Mouse (Mus musculus) brown adipose tissue, adult 24 weeks (tissue): ENCODE results near the gene Sumo3. TPM values are rescaled to one million over a fixed set of nuclear protein-coding genes. Genes with fewer than 3 reads are reported as not detected.
A peak's percentile ranks its signal among the peaks of the same experiment; 100 is the strongest.

Source experiments
- H3K27ac ChIP-seq: fragments of 200-500 bp; replicated peaks from 2 replicates; pipeline ENCODE4 v1.5.1; 2012; ENCODE audit warnings: low read depth, mild to moderate bottlenecking, low read length
- H3K4me1 ChIP-seq: fragments of 200-500 bp; 2 replicates; pipeline ENCODE4 v1.6.1; 2012; ENCODE audit warnings: low read length, mixed read lengths; ENCODE audit not compliant: control insufficient read depth, insufficient read depth, insufficient read length
- H3K4me3 ChIP-seq: fragments of 200-500 bp; 2 replicates; pipeline ENCODE4 v1.5.1; 2012; ENCODE audit warnings: low read depth, mild to moderate bottlenecking, low read length, moderate library complexity; ENCODE audit not compliant: insufficient read depth
- polyA plus RNA-seq: library from polyadenylated mRNA; stranded (reverse); fragments of >200 nt; gene quantifications from 2 replicates; pipeline ENCODE4 v1.2.4, GENCODE M21; 2012; ENCODE audit not compliant: missing spikeins, insufficient read depth, insufficient read length

Sumo3 gene
- polyA plus RNA-seq = 58.1 and 84.9 TPM in 2 replicates

DNA sequence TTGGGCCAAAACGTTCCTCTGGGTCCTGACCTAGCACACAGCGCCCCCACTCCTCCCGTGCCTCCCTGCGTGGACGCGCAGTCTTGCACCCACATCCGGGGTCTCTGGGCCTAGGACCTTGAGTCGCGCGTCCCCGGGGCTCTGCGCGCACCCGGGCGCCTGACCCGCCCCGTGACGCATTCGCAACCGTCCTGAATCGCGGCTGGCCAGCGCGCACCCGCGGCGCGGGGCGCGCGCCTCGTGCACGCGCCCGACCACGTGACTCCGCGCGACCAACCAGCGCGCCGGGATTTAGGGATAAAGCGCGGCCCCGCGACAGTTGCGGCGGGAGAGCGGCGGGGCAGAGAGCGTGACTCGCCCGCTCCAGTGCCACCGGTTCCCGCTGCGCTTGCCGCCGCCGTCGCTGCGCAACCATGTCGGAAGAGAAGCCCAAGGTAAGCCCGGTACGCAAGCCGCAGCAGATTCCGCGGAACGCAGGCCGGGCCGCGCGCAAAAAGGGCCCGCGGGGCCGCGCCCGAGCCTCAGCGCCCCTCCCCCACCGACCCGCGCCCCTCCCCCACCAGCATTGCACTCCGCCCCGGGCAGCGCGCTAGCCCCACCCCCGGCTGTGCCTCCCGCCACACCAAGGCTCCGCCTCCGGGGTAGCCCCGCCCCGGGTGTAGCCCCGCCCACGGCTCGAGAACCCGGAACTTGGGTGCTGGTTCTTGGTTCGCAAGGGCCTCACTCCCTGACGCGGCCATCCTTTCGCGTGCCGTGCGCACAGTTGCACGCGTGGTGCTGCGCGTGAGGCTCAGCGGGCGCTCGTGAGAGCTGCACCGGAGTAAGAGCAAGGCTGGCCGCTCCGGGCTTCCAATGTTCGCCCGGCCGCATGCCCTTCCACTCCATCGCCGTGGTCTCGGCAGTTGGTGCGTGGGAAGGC lies at the start of gene Sumo3, which contains the start of gene Gm49325:
Gene Sumo3, plus strand, starts transcription at position 190 of the 919 bp plus-strand sequence.
Gene Gm49325, plus strand, starts transcription at position 290 of the 919 bp plus-strand sequence.
- Histone ChIP-seq H3K4me1 (peaks cover 11% of the 10 kb centered on the region), H3K27ac (peak within 1 kb of the TSS; percentile 90), H3K4me3 (peak within 1 kb of the TSS; percentile 77)

DNA sequence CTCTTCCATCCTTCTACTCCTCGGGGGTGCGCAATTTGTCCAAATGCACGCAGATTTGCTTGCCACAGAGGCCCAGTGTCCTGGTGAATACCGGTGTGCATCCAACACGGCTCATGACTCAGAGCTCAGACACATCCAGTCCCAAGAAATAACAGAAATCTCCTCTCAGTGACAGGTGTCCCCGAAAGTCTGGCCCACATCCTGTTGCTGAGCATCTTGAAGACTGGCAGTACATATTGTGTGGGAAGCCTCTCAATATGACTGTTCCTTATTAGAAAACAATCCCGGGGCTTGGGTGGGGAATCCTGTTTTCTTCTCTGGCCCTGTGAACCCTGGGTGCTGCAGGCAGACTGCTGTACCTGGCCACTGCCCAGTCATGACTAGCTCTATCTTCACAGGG lies 49.3 kb upstream of the Sumo3 start:
- Histone ChIP-seq H3K4me3 (no peak overlapping the region), H3K27ac (no peak overlapping the region), H3K4me1 (no peaks in the 10 kb centered on the region)

DNA sequence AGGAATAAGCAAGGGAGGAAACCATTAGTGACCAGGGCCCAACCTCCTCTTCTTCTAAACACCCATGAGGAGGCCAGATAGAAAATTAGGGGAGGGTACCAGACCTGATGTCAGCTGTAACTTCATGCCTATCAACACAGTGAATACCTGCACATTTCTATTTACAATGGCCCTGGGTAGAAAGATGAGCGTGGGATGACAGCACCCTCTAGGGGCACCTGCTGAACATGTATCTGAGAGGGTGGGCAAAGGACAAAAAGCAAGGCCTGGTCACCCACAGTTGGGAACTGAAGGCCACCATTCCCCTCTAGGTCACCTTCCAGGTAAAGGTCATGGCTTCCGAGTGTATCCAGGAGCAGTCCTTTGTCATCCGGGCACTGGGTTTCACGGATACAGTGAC lies 48.3 kb upstream of the Sumo3 start:
- no peak overlapping the region for H3K4me3 ChIP-seq
- H3K4me1 ChIP-seq = no peaks in the 10 kb centered on the region
- no peak overlapping the region for H3K27ac ChIP-seq

DNA sequence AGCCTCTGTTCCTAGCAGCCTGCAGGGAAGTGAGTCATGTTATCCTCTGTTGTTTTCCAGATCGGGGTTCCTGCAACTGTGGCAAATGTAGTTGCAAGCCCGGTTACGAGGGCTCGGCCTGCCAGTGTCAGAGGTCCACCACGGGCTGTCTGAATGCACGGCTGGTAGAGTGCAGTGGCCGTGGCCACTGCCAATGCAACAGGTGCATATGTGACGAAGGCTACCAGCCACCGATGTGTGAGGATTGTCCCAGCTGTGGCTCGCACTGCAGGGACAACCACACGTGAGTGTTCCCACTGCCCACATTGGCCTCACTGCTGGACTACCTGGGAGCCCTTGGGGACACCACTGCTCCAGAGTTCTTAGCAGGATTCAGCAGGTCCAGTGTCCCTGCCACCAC lies 45.8 kb upstream of the Sumo3 start:
- H3K27ac ChIP-seq = no peak overlapping the region
- no peaks in the 10 kb centered on the region for H3K4me1 ChIP-seq
- H3K4me3 ChIP-seq = no peak overlapping the region

DNA sequence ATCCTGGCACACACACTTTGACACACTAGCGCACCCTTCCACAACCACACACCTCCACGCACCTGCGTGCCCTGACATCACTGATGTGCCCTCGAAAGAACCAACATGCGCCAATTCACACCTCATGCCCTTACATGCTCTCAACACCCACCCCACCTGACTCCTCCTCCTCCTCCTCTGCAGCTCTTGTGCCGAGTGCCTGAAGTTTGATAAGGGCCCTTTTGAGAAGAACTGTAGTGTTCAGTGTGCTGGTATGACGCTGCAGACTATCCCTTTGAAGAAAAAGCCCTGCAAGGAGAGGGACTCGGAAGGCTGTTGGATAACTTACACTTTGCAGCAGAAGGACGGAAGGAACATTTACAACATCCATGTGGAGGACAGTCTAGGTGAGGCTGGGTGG lies 45.1 kb upstream of the Sumo3 start:
- Histone ChIP-seq H3K4me3 (no peak overlapping the region), H3K27ac (no peak overlapping the region), H3K4me1 (no peaks in the 10 kb centered on the region)

DNA sequence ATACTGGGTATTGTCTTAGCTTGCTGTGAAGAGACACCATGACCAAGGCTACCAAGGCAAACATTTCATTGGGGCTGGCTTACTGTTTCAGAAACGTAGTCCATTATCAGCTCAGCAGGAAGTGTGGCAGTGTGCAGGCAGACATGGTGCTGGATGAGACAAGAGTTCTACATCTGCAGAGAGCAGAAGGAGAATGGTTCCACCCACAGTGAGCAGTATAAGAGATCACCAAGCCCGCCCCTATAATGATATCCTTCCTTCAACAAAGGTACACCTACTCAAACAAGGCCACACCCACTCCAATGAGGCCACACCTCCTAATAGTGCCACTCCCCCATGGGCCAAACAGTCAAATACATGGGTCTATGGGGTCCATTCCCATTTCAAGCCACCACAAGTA lies 44.4 kb upstream of the Sumo3 start:
- Histone ChIP-seq H3K27ac (no peak overlapping the region), H3K4me1 (no peaks in the 10 kb centered on the region), H3K4me3 (no peak overlapping the region)

DNA sequence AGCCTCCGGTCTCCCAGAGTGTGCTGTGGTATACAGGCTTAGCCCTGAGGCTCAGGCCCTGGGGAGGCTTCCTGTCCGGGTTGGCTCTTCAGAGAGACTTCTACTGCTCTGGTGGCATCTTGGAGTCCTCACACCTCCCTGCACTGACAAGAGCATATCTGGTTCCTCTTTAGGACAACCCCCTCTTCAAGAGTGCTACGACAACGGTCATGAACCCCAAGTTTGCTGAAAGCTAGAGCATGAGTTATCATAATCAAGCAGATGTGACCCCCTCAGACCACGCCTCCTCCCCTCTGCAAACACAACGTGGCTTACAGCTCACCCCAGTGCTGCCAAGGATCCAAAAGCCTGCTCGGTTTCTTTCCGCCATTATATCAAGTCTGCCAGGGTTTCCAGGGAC lies 40.9 kb upstream of the Sumo3 start:
- Histone ChIP-seq H3K27ac (no peak overlapping the region), H3K4me3 (no peak overlapping the region), H3K4me1 (no peaks in the 10 kb centered on the region)

DNA sequence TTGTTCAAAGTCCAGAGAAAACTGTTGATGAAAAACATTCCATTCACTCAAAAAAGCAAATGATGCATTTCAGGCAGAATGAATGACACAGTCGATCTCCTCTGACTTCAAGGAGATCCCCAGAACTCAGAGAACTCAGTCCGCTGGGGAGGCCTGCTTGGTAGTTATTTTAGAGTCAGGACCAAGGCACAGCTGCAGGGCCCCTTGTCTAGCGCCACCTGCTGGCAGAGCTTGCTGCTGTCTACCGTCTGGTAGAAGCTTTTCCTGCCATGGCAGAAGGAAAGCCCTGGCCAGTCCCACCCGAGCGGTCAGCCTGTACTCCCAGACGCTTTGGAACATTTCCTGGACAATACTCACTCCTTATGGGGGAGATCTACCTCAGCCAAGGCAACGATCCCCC lies 39.2 kb upstream of the Sumo3 start:
- Histone ChIP-seq H3K4me1 (no peaks in the 10 kb centered on the region), H3K4me3 (no peak overlapping the region), H3K27ac (no peak overlapping the region)

DNA sequence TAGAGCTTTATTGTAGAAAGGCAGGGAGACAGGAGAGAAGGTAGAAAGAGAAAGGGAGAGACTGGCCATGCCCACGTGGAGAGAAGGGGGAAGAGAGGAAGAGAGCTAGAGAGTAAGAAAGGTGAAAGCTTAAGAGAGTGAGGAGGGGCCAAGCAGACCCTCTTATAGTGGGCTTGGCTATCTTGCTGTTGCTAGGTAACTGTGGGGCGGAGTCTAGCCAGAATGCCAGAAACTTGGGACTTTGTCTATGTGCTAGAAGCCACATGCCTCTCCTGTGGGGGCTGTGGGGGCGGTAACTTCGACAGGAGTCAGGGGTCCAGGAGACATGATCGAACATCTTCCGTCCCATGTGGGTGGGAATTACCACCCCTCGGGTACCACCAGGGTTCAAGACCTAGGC lies 36.4 kb upstream of the Sumo3 start:
- H3K4me1 ChIP-seq = no peaks in the 10 kb centered on the region
- H3K4me3 ChIP-seq = no peak overlapping the region
- H3K27ac ChIP-seq = no peak overlapping the region

DNA sequence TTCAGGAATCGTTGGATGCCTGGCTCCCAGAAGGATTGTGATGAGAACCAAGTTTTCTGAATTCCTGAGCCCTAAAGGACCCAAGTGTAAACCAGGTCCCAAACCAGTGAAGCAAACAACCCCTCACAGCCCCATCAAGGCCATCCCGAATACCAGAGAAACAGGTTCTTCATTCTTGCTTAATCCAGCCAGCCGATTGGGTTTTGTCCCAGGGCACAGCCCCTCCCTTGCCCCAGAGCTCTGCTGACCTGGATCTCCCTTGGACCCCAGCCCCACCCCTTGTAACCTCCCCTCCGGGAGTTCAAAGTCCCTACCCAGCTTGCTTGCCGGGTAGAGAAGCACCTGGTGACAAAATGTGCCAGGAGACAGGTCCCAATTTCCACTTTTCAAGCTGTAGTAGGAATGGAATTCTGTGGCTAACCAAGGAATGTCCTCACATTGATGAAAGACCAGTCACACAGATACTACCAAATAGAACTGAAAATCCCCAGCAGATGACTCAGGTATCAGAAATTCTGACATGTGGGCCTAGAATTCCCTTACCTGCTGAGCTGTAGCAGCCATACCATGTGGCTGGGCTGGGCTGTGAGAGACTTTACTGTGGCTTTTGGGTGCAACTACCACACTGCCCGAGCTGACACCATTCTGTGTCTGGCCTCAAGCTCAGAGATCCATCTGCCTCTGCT lies 35.8 kb upstream of the Sumo3 start:
- Histone ChIP-seq H3K4me1 (no peaks in the 10 kb centered on the region), H3K4me3 (no peak overlapping the region), H3K27ac (no peak overlapping the region)

DNA sequence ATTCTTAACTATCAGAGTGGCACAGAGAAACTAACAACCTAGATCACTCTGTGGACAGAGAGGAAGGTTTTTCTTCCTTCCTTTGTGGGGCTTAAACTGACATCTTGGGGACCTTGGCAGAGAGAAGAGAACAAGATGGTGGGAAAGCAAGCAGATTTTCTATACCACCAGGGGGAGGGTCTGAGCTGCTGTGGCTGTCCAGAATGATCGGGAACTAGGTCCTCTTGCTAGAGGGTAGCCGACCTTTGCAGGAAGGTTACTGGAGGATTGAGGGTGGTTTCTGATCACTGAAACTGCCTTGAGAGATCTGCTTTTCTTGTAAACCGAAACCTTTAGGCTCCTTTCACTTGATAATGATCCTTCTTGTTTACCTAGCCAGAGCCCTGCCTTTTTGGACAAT lies 33.7 kb upstream of the Sumo3 start:
- H3K4me3 ChIP-seq = no peak overlapping the region
- no peaks in the 10 kb centered on the region for H3K4me1 ChIP-seq
- H3K27ac ChIP-seq = no peak overlapping the region

DNA sequence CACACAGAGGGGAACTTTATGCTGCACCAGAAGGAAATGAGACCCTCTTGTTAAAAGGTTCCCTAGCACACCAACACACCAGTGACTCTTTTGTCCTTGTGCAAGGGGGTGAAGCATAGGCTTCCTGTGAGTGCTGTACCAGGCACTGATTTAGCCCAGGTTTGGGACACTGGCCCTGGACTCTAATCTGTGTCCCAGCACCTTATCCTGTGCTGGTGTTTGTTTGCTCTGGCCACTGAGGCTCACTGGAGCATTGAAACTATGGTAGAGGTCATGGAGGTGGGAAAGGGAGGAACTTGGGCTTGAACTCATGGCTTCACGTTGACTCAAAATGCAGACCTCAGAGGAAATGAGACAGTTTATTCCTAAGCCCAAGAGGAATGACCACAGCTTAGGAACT lies 32.7 kb upstream of the Sumo3 start:
- Histone ChIP-seq H3K4me1 (no peaks in the 10 kb centered on the region), H3K27ac (no peak overlapping the region)

DNA sequence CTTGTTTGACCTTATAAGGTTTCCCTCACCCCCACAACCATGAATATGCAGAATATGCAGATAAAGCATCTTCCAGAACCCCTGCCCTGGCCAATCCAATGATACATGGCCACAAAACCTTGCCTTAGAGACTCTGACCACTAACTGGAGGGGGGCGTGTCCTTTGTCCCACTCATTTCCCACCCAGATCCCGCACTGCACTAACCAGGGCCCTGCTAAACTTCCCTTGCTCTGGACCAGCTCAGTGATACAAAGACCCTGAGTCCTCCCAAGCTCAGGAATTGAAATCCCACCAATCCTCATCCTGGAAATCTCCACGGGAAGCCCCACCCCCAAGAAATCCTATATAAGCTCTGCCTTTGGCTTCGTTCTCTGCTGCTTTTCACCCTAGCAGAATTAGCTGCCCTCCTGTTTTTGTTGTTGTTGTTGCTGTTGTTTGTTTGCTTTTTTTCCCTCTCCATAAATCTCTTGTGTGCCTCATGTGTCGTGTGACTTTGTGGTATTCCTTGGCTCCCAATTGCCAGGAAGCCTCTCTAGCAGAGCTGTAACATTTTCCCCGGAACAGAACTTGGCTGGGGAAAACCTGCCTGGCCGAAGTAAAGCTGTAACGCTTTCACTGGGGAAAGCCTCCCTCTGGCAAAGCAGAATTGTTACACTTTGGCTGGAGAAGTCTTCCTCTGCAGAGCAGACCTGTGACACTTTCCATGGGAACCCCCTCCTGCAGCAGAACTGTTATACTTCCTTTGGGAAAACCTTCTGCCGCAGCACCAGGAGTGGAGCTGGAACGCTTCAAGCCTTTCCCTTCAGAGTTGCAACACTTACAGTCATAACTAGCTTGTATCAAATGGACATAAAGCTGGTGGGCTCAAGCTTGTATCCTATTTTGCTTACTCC lies 25.6 kb upstream of the Sumo3 start:
- Histone ChIP-seq H3K4me1 (peaks cover 13% of the 10 kb centered on the region), H3K4me3 (no peak overlapping the region), H3K27ac (no peak overlapping the region)

More for the DNA sequence above, 32.7 kb upstream of the Sumo3 start:
- H3K4me3 ChIP-seq = no peak overlapping the region

DNA sequence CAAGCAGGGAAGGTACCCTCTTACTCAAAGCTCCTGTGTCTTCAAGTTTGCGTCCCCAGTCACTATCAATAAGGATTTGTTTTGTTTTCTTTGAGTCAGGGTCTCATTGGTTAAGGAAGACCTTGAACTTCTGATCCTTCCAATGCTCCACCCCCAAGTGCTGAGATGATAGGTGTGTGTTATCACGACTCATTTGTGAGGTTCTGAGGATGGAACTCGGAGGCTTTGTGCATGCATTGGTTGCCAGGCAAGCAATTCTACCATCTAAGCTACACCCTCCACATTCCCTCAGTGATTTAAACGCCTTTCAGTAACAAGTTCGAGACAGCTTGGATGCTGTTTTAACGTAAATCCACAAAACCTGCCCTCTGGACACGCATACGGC lies 24.9 kb upstream of the Sumo3 start:
- Histone ChIP-seq H3K27ac (peak overlapping the region; percentile 62), H3K4me1 (peaks cover 13% of the 10 kb centered on the region), H3K4me3 (peak overlapping the region; percentile 38)
